Mouse (Mus musculus): ENCODE data around the gene Lmo4. TPM values are rescaled to one million over a fixed set of nuclear protein-coding genes. Genes with fewer than 3 reads are reported as not detected.
A peak's percentile ranks its signal among the peaks of the same experiment; 100 is the strongest.

Lmo4 gene
- polyA plus RNA-seq (2015; fragmentation: Nextera tagmentation; extraction: Ambion mirVana): 39.6 and 43.4 TPM in 2 replicates

DNA sequence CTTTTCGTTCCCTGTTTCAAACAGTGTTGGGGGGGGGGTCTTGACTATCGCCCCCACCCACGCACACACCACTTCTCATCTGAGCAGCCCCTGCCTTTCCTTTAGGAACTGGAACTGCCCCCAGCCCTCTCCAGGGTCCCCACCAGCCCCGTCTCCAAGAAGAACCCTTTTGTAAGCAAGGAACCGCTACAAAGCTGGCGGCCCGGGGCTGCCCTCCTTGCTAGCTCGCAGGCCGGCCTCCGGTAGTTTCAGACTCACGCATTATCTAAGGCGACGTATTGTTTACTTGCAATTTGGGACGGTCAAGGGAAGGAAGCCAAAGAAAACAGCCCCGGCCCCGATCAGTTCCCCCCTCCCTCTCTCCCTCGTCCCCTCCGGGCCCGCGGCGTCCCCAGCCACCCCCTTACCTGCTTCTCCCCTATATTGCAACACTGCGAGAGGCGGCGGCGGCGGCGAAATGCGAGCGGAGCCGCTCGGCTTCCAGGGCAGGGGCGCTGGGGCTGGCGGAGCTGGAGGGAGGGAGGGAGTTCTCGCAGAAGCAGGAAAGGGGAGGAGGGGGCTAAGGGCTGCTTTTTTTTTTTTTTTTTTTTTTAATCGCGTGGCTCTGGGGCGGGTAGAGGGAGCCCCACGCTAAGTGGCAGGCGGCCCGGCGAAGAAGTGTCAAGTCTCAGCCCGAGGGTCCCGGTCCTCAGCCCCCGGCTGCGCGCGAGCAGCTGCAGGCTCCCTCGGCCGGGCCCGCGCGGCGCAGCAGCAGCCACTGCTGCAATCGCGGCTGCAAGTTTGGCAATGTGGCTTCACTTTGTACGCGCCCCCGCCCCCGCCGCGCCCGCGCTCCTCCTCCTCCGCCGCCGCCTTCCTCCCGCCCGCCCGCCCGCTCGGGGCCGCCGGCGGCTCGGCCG, at the start of gene Lmo4:
Gene Lmo4, minus strand, starts transcription at position 808 of the 899 bp plus-strand sequence.
- DNase-seq (ENCODE audit: low spot score): peak; percentile 81

DNA sequence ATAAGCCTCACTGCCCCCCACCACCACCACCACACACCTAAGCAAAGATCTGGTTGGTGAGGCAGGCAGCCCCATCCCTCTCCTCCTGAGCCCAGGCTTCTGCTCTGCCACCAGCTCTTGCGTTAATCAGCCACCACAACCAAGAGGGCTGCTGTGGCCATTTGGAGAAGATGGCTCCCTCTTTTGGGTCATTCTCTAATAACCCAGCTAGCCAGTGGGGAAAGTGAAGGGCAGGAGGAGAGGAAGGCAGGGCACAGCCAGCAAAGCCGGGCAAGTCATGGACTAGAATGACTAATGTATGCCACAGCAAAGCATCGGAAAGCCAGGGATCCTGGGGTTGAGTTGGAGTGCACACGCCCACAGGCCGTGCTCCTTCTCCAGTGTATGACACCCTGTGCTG, 49.3 kb upstream of the Lmo4 start:
- DNase-seq (ENCODE audit: low spot score): no peak

DNA sequence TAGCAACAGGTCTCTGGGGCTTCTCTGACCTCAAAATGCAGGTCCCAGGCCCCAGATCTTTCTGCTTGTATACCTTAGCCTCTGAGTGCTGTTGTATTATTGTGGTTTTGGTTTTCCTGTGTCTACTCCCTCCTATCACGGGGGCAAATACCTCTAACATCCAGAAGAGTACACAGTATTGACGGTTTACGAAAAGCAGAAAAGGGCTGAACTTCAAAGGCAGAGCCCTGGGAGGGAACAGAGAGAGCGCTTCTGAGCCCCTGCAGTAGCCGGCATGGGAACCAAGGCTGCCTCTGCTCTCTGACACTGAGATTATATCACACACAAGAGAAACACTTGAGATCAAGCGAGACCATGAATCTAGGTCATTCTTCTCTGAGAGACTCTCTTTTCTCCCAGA, 48.0 kb upstream of the Lmo4 start:
- DNase-seq (ENCODE audit: low spot score): peak; percentile 76

DNA sequence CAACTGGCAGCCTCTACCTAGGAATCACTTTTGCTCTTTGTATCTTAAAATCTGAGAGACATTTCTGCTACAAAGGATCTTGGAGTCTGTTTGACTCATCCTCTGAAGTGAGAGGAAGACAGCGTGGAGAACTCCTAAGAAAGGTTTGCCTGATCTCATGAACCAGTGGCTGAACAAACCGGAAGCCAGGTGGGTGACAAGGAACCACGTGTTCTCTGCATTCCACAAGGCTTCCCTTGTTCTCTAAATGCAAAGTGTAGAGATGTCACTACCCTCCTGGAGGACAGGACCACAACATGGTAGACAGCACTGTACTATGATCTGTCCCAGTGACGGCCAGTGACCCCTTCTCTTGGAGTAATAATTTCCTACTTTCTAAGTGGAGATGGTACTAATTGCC, 47.1 kb upstream of the Lmo4 start:
- peak; percentile 56 for DNase-seq (ENCODE audit: low spot score)

DNA sequence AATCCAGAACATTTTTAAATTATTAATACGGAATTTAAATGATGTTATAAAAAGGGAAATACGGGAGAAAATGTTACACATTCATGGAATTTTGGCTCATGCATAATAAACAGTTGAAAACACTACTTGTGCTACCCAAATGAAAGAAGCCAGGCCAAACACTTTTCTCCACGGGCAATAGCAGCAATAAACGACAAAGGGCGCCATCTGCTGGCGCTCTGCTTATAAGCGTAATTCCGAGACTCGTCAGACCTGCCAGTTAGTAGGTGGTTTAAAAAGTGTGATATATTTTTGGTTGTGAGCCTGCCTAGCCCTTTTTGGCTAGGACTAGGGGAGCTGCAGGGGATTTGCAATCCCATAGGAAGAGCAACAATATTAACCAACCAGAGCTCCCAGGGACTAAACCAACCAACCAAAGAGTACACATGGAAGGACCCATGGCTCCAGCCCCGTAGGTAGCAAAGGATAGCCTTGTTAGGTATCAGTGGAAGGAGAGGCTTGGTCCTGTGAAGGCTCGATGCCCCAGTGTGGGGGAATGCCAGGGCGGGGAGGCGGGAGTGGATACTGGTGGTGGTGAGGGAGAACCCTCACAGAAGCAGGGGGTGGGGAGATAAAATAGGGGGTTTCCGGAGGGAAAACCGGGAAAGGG, 37.1 kb upstream of the Lmo4 start:
- DNase-seq (ENCODE audit: low spot score): peak; percentile 85

DNA sequence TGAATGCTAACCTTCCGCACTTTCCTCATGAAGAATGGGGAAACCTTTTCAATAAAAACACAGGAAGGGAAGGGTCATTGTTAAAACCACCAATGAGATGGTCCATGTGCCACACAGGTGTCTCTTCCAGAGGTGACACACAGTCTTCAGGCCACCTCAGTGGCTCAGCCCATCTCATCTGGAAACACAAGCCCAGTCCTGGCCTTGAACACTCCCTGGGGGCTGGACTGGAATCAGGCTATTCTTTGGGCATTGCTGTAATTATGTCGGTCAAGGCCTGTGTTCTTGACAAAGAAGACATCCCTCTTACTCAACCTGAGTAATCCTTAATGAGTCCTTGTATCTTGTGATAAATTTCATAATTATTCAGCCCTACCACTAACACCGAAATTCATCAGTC, 36.1 kb upstream of the Lmo4 start:
- DNase-seq (ENCODE audit: low spot score): no peak

DNA sequence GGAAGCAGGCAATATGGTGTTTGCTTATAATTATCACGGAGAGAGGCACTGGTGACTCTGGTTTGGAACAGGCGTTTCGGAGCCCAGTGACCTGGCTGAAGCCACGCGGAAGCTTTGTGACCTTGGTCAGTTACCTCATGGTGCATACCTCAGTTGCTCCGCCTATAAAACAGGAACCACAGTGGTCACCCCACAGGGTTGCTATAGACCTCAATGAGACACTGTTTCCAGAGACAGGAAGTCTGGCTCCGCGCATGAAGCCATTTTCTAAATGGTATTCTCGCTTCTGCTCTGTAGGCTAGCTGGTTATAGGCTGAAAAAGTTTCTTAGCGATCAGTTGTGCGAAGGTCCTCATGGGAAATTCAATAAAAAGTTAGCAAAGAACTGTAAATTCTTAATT, 33.5 kb upstream of the Lmo4 start:
- no peak for DNase-seq (ENCODE audit: low spot score)

DNA sequence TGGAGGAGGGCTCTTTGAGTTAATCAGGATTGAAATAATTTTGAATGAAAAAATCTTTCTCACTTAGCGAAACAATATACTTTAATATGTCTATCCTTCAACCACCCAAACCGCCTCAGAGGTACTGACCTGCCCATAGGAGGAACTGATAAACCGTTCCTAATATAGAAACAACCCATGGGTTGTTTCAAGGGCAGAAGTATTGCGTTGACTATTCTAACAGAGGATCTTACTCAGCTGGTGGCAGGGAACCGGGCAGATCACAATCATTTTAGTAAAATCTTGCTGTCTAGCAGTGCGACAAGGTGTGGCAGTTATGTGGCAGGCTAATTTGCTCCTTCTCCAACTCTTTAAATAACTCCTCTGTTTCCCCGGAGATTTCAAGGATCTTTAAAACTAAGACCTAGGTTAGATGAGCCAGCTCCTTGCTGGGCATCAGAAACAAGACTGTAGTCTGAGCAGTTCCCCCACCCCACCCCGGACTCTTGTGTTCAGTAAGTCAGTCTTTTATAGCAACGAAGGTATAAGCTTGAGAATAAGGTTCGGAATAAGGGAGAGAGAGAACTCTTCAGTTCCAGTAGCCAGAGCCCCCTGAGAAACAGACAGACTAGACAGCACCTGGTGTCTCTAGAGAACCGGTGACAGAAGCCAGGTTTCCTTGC, 27.5 kb upstream of the Lmo4 start:
- no peak for DNase-seq (ENCODE audit: low spot score)

DNA sequence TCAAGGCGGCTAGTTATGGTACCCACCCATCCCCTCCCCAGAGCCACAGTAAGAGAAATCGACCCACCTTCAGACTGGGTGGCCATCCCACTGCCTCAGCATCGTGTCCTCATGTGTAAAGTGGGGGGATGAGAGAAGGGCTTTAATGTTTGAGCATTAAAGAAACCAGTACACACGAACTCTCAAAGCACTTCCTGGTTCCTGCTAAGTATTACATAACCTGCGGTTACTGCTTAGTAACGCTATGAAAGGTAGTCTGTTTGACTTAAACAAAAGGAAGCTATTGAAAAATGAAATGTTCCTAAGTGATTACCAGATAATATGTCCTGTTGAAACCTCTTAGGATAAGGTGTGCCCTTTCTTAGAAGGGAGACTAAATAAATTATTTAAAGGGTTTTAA, 26.9 kb upstream of the Lmo4 start:
- peak; percentile 45 for DNase-seq (ENCODE audit: low spot score)

DNA sequence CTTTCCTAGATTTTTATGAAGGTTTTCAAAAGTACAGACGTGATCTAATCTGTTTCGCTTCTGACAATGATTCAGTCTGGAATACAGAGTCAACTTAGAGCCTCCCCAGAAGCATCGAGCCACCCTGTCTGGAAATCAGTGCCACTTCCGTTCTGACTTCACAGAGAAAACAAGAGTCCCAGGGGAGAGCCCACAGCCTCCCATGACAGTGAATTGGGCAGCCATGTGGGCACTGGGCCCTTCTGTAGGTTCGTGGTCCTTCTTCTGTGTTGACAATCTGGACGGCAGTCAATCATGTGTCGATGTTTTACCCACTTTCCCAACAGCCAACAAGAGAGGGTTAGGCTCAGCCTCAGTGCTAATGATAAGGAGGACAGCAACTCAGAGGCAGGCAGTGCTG, 26.4 kb upstream of the Lmo4 start:
- DNase-seq (ENCODE audit: low spot score): no peak

DNA sequence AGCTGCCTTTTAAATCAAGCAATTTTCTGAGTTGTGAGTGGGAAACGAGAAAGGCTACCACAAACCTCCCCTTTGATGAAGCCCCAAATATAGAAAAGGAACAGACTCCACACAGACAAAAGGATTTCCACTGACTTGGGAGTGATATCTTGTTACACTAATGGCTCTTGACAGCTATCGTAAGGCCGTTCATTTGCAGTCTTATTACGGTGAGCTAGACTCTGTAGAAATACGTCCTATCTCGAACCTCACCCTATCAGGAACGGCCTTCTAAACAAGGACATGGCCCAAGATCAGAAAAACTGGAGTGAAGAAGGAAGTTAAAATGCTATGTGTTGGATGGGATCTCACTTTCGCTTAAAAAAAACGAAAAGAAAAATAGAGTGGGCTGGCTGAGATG, 25.0 kb upstream of the Lmo4 start:
- DNase-seq (ENCODE audit: low spot score): no peak

DNA sequence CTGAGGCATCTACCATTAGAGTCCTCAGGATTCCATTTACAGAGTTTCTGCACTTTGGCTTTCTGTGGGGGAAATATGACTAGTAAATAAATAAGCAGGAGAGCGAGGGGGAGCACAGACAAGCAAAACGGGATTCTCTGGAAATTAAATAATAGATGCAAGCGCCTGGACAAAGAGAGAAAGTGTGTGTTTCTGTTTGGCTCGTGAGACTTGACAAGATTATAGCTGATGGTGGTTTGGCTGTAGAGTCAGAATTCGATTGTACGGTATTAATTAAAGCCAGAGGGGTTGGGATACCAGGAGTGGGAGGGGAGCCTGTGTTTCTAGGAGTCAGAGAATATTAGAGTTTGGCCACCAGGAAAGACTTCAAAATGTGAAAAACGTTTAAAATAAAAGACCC, 24.3 kb upstream of the Lmo4 start:
- DNase-seq (ENCODE audit: low spot score): no peak

DNA sequence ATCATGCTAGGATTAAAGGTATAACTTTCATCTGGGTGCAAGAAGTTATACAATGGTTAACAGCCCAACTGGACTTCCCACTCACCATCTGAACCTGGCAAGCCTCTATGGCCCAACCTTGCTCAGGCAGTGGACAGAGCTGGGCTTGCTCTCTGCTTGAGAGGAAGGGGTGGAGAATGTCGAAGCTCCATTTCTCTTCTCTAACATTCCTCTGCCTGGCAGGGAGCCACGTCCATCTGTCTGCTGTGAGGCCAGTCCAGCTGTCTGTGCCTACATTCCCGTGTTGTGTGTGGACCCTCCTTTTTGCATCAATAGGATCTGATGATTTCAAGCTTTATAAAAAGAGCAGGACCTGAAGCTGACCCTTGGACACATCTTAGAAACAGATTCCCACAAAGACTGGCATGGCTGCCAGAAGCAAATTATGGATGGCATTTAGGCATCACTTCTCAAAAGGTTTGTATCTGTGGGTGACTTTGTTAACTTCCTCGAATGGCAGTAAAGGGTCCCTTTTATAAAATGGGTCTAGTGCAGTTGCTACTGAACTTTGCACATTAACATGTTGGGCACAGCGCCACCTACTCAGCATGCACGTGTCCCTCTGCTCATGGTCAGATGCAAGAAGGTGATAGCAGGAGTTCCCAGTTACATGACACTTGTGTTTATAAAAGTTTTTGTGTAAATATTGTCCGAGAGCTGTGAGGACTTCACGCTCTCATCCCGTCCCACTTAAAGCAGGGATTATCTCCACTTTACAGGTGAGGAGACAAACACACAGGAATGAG, 20.6 kb upstream of the Lmo4 start:
- DNase-seq (ENCODE audit: low spot score): no peak

DNA sequence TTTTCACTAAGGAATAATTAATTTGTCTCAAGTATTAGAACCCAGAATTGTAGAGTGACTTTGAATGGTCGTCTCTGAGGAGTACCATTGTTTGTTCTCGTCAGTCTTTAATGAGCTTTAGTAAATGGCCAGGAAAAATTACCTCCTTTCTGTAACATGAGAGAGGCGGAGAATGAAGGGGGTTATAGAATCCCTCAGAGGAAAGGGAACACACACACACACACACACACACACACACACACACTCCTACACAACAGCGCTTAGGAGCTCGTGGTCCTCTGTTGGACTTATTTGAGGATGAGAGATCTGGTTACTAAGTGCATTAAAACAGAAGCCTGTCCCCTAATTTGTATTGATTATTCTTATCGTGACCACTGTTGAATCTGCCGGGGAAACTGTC, 19.6 kb upstream of the Lmo4 start:
- no peak for DNase-seq (ENCODE audit: low spot score)

DNA sequence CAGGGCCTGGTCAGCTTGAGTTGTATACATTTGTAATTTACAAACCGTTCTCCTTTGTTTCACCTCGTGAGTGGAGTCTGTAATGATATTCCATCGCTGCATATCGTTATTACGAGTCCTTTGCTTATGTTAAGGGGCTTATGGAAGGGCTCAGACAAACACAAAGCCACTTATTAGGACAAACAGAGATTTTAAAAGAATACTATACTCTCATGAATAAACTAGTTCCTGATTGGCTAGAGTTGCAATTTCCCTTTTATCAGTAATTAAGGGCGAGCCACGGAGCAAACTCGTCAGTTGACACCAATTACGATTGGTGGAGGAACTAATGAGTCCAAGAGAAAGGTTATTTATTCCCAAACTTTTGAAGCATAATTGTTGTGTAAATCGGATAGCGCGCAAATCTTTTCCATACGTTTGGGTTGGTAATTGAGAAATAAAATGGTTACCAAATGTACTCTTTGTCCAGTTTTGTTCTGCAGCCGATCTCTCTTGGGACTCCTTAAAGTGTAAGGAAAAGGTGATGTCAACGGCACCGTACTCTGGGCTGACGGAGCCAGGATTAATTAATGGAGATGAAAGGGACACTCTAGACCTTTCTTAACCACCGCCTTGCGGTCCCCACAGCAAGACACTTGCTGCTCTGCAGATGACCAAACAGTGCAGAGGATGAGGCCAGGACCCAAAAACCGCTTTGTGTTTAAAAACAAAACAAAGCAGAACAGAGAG, 18.5 kb upstream of the Lmo4 start:
- DNase-seq (ENCODE audit: low spot score): no peak

DNA sequence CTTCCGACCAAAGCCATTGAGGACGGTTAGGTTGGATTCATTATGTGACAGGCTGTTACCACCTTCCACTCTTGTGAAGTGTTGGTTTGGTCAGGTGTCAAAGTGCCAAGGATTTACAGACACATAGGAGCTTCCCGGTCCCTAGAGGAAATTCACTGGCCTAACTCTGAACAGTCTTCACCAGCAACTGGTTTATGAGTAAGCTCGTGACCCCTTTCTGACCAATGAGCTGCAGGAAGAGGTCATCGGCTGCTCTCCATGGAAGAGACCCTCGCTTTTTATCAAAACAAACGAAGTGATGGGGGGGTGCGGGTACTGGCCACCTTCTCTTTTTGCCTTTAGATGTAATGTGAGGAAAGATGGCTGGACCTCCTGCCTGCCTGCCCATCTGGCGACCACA, 17.4 kb upstream of the Lmo4 start:
- DNase-seq (ENCODE audit: low spot score): no peak

DNA sequence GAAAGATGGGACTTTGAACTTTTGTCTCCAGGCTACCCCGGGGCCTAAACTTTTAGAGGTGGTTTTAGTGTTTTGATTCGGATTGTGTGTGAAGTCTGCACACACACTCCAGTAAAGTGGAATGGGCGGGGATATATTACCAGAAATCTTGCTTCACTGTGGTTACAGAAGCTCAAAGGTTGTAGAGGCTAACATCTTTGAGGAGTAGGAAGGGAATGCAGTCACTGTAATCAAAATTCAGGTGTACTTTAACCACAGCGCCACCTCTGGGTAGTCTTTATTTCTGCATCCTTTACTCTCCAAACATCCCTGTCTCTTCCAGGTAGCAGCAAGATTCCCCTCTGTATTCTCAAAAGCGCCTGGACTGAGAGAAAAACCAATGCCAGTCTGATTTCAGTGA, 2.5 kb upstream of the Lmo4 start:
- DNase-seq (ENCODE audit: low spot score): peak; percentile 70

DNA sequence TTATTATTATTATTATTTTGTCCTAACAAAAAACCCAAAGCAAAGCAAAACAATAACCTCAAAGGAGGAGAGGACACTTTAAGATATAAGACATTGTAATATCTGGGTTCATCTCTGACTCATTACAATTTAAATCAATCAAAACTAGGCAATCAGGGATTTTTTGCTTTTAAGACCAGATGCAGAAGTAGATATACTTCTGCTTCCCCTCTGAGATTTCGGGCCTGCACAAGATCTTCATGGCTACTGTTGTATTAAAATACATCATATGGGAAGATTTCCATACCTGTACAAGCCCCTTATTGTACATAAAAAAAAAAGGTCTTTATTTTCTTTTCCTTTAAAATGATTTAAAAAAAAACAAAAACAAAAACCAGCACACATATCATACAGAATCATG, 1.9 kb upstream of the Lmo4 start:
- DNase-seq (ENCODE audit: low spot score): no peak

DNA sequence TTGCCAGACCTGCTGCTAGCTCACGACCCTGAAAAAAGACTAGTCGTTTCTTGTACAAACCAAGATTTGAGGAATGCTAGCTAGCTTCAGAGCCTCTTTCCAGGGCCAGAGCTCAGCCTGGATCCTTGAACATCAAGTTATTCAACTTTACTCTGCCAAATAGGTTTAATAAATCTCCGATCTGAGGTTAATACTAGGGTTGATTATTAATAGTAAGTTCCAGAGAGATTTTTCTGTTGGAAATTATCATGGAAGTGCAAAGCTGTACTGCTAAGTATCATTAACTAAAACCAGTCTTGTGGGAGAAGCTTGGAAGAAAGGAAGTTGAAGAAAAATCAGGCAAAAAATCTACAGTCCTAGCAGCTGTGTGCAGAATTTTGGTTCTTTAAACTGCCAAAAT, 1.2 kb upstream of the Lmo4 start:
- DNase-seq (ENCODE audit: low spot score): no peak

DNA sequence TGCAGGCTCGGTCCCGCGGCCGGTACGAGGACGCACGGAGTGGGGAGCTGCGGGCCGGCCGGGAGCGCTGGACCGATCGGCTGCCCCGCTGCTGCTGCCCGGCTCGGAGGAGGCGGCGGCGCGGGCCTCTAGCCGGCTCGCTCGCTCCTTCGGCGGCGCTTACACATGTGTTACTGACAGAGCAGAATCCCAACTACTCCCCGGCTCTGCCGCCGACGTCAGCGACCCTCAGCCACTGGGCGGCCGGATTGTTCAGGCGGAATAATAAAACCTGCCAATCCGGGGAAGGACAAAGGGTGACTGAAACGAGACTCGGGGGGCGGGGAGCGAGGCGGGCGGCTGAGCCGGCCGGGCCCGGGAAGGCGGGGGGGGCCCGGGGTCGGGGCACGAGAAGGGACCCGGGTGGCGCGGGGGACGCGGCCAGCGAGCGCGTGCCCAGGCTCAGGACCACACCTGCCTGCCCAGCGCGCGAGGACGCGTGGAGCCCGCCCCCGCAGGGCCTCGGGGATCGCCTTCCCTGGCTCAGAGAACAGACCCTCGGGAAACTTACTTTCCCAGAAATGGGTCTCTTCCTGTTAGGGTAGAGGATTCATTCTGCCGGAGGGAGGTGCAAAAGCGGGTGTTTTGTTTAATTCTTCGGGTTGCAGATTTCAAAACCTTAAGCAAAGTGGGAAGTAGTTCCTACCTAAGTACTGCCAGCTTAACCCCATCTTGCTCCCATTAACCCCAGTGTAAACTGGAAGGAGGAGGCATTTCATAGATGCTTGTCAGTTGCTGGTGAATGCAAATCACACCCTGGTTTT, 532 bp upstream of the Lmo4 start:
- DNase-seq (ENCODE audit: low spot score): peak; percentile 88

Data from thymus, postnatal 0 days (tissue).